Mouse (Mus musculus) CH12.LX (cell line): ENCODE results near the gene Trim41.

ENCODE experiments used
- CHD2 ChIP-seq: IDR thresholded peaks from 2 replicates; pipeline ENCODE4 v1.6.1; 2011; ENCODE audit warnings: low read length, improper control_type of control experiment
- CTCF ChIP-seq, 2 experiments: IDR thresholded peaks in 1 of 2; conservative IDR thresholded peaks in 1 of 2; 2 replicates each; pipeline ENCODE4 v1.5.1; 2011 to 2012; ENCODE audit warnings: low read depth in 2 of 2, low read length in 2 of 2, improper control_type of control experiment in 1 of 2, inconsistent platforms in 1 of 2, mild to moderate bottlenecking in 1 of 2, moderate library complexity in 1 of 2
- E2F4 ChIP-seq: IDR thresholded peaks from 2 replicates; pipeline ENCODE4 v1.6.1; 2011; ENCODE audit warnings: low read depth, low read length, improper control_type of control experiment; ENCODE audit not compliant: insufficient replicate concordance
- ELF1 ChIP-seq: IDR thresholded peaks from 2 replicates; pipeline ENCODE4 v1.6.1; 2014; ENCODE audit warnings: low read depth, mild to moderate bottlenecking, inconsistent platforms, low read length, improper control_type of control experiment
- EP300 ChIP-seq: IDR thresholded peaks from 2 replicates; pipeline ENCODE4 v1.6.1; 2011; ENCODE audit warnings: low read length, improper control_type of control experiment
- MAFK ChIP-seq: IDR thresholded peaks from 2 replicates; pipeline ENCODE4 v1.6.1; 2011; ENCODE audit warnings: low read length, improper control_type of control experiment; ENCODE audit not compliant: insufficient replicate concordance
- MAZ ChIP-seq: IDR thresholded peaks from 2 replicates; pipeline ENCODE4 v1.6.1; 2012; ENCODE audit warnings: low read depth, mild to moderate bottlenecking, inconsistent platforms, low read length, improper control_type of control experiment, moderate library complexity
- MEF2A ChIP-seq: IDR thresholded peaks from 2 replicates; pipeline ENCODE4 v1.6.1; 2014; ENCODE audit warnings: low read depth, mild to moderate bottlenecking, inconsistent platforms, low read length, improper control_type of control experiment, borderline replicate concordance
- MYC ChIP-seq: IDR thresholded peaks from 2 replicates; pipeline ENCODE4 v1.6.1; 2011; ENCODE audit warnings: low read depth, mild to moderate bottlenecking, improper control_type of control experiment, low read length
- POLR2A ChIP-seq: IDR thresholded peaks from 2 replicates; pipeline ENCODE4 v1.6.1; 2011; ENCODE audit warnings: low read depth, mild to moderate bottlenecking, improper control_type of control experiment, low read length
- POLR2AphosphoS2 ChIP-seq: IDR thresholded peaks from 2 replicates; pipeline ENCODE4 v1.6.1; 2011; ENCODE audit warnings: low read depth, low read length, improper control_type of control experiment
- SMC3 ChIP-seq: IDR thresholded peaks from 2 replicates; pipeline ENCODE4 v1.6.1; 2011; ENCODE audit warnings: low read depth, low read length, improper control_type of control experiment
- ZMIZ1 ChIP-seq: IDR thresholded peaks from 2 replicates; pipeline ENCODE4 v1.6.1; 2012; ENCODE audit warnings: low read depth, mild to moderate bottlenecking, inconsistent platforms, low read length, improper control_type of control experiment

GRCm38 (mm10) chr11:48817794-48818193 is 641 bp upstream of the Trim41 start:
- no peak for TF ChIP-seq CTCF (conservative IDR thresholded peaks at IDR 0.05 in 1 of 2, IDR thresholded peaks at IDR 0.05 in 1 of 2; ENCODE audit: low read depth in 2 of 2, low read length in 2 of 2)
- TF ChIP-seq POLR2AphosphoS2 = no peak
- TF ChIP-seq POLR2A = no peak
- TF ChIP-seq ZMIZ1 = no peak
- TF ChIP-seq MAZ = no peak
- TF ChIP-seq MYC = no peak
- no peak for TF ChIP-seq EP300
- no peak for TF ChIP-seq SMC3
- no peak for TF ChIP-seq ELF1
- no peak for TF ChIP-seq MEF2A
- TF ChIP-seq MAFK = no peak
- no peak for TF ChIP-seq E2F4
- TF ChIP-seq CHD2 = no peak
